Mouse (Mus musculus) gastrocnemius, adult 2 months (tissue): ENCODE measurements around the gene Gla. TPM values are rescaled to one million over a fixed set of nuclear protein-coding genes. Genes with fewer than 3 reads are reported as not detected.
A peak's percentile ranks its signal among the peaks of the same experiment; 100 is the strongest.
"Not testable (repeated sequence)": the region's sequence is repeated elsewhere in the genome, so short reads cannot be mapped to it uniquely, and the experiment has no call there.

Source experiments
- DNase-seq: peaks from one replicate; pipeline ENCODE4 v3.0.0; 2022
- H3K27ac ChIP-seq: fragments of 200-600 bp; 2 replicates; pipeline ENCODE4 v1.8.1; 2022; ENCODE audit warnings: mild to moderate bottlenecking
- H3K4me3 ChIP-seq: fragments of 200-600 bp; 2 replicates; pipeline ENCODE4 v1.8.1; 2022; ENCODE audit warnings: mild to moderate bottlenecking, moderate library complexity
- CTCF ChIP-seq: fragments of 200-600 bp; IDR thresholded peaks from 2 replicates; pipeline ENCODE4 v1.8.1; 2022; ENCODE audit warnings: antibody characterized with exemption, mild to moderate bottlenecking, moderate library complexity
- intact Hi-C: fragments of 180-260 bp; cut with DNase I; formaldehyde crosslinking; loops from one replicate; pipeline ENCODE4 v1.15.1; 2025
- total RNA-seq, 2 experiments: library from RNA; stranded (reverse); gene quantifications; 2 replicates each; pipeline ENCODE4 v1.2.3; 2021

Gene Gla
- total RNA-seq, 2 experiments from 2014 or later: 1.6 to 1.8 TPM

GRCm38 (mm10) chrX:134540414-134541135 lies 60.4 kb downstream of the Gla start:
- H3K27ac ChIP-seq: peak overlapping the region; percentile 94
- no peak for TF ChIP-seq CTCF
- H3K4me3 ChIP-seq: peak overlapping the region; percentile 82
- no peak for DNase-seq
- intact Hi-C loops: loop anchor here (5.0 kb wide), 1 partner anchor 47 kb away; the partner anchor contains the start of gene Rpl36a

GRCm38 (mm10) chrX:134539795-134540194 lies 61.1 kb downstream of the Gla start:
- not testable (repeated sequence) for H3K4me3 ChIP-seq, H3K27ac ChIP-seq, DNase-seq
- peak; percentile 45 for TF ChIP-seq CTCF
- intact Hi-C loops: loop anchor here (5.0 kb wide), 1 partner anchor 48 kb away; the partner anchor contains the start of gene Rpl36a

Other genes with a start within 250 kb of the Gla start
- 1 to 10 TPM; 3.2 to 3.4 TPM for gene Drp2, start 196.6 kb downstream of the Gla start, total RNA-seq
- not detected for gene Taf7l, start 124.6 kb downstream of the Gla start, total RNA-seq
- gene Timm8a1, start 59.3 kb downstream of the Gla start, total RNA-seq: 10 to 100 TPM in 1 of 2 experiments, 1 to 10 TPM in 1; 8.8 to 17.0 TPM
- under 1 TPM; 0.22 to 0.23 TPM for gene Btk, start 17.6 kb downstream of the Gla start, total RNA-seq
- 100 to 1,000 TPM in 1 of 2 experiments, 10 to 100 TPM in 1; 93.2 to 124 TPM for gene Rpl36a, start 15.5 kb downstream of the Gla start, total RNA-seq
- gene Hnrnph2, start 54 bp upstream of the Gla start, total RNA-seq: 10 to 100 TPM; 51.6 to 52.9 TPM
- gene Armcx4, start 85.4 kb upstream of the Gla start, total RNA-seq: 10 to 100 TPM in 1 of 2 experiments, 1 to 10 TPM in 1; 5.9 to 23.9 TPM
- 1 to 10 TPM; 1.4 to 2.4 TPM for gene Armcx1, start 116.8 kb upstream of the Gla start, total RNA-seq
- gene Armcx6, start 150.3 kb upstream of the Gla start, total RNA-seq: 1 to 10 TPM; 1.4 to 1.5 TPM
- gene Armcx3, start 155.5 kb upstream of the Gla start, total RNA-seq: 10 to 100 TPM; 18.2 to 27.6 TPM
- gene Armcx2, start 208.1 kb upstream of the Gla start, total RNA-seq: 1 to 10 TPM; 1.5 to 3.4 TPM